Mouse (Mus musculus) ES-E14 (cell line): ENCODE data around the gene Phc3.

Experiments used
- CHD2 ChIP-seq: IDR thresholded peaks from 2 replicates; pipeline ENCODE4 v1.6.1; 2014; ENCODE audit warnings: mild to moderate bottlenecking, low read depth, low read length, inconsistent platforms
- ZNF384 ChIP-seq: IDR thresholded peaks from 2 replicates; pipeline ENCODE4 v1.6.1; 2012; ENCODE audit warnings: low read depth, low read length, inconsistent platforms

DNA sequence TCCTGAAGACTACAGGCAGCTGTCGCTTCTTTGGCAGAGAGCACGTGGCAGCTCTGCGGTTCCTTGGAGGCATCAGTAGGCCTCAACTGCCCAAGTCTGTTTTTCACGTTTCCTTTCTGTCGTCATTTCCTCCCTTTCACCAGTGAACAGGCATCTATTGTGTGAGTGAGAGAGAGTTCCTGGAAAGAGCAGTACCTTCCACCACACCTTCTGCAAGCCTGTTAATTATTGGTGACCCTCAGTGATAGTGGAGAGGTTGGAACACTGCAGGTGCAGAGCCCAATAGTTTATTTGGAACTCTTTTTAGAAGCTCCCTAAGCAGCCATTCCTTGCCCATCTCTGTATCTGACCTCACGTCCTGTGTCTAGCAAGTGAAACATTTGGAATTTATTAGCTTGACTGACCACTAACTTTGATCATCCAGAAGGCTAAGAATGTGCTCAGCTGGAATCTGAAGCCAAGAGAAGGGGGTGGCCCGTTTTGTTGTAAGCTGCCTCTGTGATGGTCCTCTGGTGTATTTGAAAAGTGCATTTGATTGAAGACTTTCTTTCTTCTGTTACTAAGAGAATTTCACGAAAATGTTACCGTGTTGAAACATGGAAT, 47.5 kb upstream of the Phc3 start:
- TF ChIP-seq ZNF384 (no peak), CHD2 (no peak)
